Mouse (Mus musculus) forebrain, embryonic 15.5 days (tissue): ENCODE measurements around the gene Ncstn. TPM values are rescaled to one million over a fixed set of nuclear protein-coding genes. Genes with fewer than 3 reads are reported as not detected.

Experiments used
- ATAC-seq: fragments of 200-750 bp; cut with Nextera tagmentation; replicated peaks from 2 replicates; pipeline ENCODE4 v1.8.0; 2017; ENCODE audit warnings: mild to moderate bottlenecking, moderate TSS enrichment, moderate library complexity
- H3K27ac ChIP-seq: fragments of 300-500 bp; sonication (generic); replicated peaks from 2 replicates; pipeline ENCODE4 v1.5.1; 2015; ENCODE audit warnings: mild to moderate bottlenecking, inconsistent platforms
- H3K27me3 ChIP-seq: fragments of 300-500 bp; sonication (generic); 2 replicates; pipeline ENCODE4 v1.6.1; 2015; ENCODE audit warnings: inconsistent platforms
- H3K36me3 ChIP-seq: fragments of 300-500 bp; sonication (generic); 2 replicates; pipeline ENCODE4 v1.6.1; 2015; ENCODE audit warnings: mild to moderate bottlenecking, inconsistent platforms
- H3K4me1 ChIP-seq: fragments of 300-500 bp; sonication (generic); 2 replicates; pipeline ENCODE4 v1.6.1; 2015; ENCODE audit warnings: inconsistent platforms
- H3K4me2 ChIP-seq: fragments of 300-500 bp; sonication (generic); replicated peaks from 2 replicates; pipeline ENCODE4 v1.6.1; 2015; ENCODE audit warnings: mild to moderate bottlenecking, inconsistent platforms
- H3K4me3 ChIP-seq: fragments of 300-500 bp; sonication (generic); 2 replicates; pipeline ENCODE4 v1.5.1; 2015; ENCODE audit warnings: mild to moderate bottlenecking, inconsistent platforms
- H3K9ac ChIP-seq: fragments of 300-500 bp; sonication (generic); replicated peaks from 2 replicates; pipeline ENCODE4 v1.6.1; 2015; ENCODE audit warnings: mild to moderate bottlenecking, inconsistent platforms
- H3K9me3 ChIP-seq: fragments of 300-500 bp; sonication (generic); 2 replicates; pipeline ENCODE4 v1.6.1; 2016; ENCODE audit warnings: inconsistent platforms
- WGBS: fragments of 180-500 bp; shearing (Covaris S2); methylation state at CpG from one replicate; pipeline ENCODE4 v1.1.7; 2015; ENCODE audit warnings: mixed read lengths; 5-methylcytosine and 5-hydroxymethylcytosine counted together
- polyA plus RNA-seq: library from polyadenylated mRNA; unstranded; fragments of >200 nt; fragmentation: Nextera tagmentation; extraction: Ambion mirVana; gene quantifications from 2 replicates; pipeline ENCODE4 v1.2.1, GENCODE M21; 2015

Ncstn gene
- polyA plus RNA-seq, 1 experiment from 2014 or later = 104 TPM

DNA sequence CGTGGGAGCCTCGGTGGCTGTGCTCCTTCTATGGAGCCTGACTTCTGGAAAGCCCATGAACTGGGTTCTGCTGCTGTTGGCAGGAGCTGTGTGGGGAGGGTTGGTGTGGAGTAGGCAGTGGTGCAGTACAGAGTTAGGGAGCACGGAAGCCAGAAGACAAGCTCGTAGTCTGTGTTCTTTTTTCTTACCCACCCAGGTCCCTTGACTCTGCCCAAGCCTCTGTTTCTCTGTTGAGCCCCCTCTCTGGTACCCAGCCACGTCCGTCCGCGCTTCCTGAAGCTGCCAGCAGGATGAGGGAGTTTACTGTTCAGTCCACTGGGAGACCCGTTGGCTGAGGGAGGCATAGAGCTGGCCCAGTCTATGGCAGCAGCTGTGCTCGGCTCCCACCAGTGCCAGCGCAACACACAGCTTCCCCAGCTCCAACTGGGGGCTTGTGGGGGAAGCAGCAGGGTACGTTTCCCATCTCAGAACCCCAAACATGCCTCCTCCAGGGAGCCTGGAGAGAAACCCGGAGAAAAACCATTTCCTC lies 17.9 kb downstream of the Ncstn start:
- Histone ChIP-seq H3K27me3 (no peaks in the 10 kb centered on the region), H3K9me3 (no peaks in the 10 kb centered on the region), H3K4me2 (no peak overlapping the region), H3K4me1 (peaks cover 22% of the 10 kb centered on the region), H3K4me3 (no peak overlapping the region), H3K36me3 (peaks cover 51% of the 10 kb centered on the region), H3K27ac (peak overlapping the region; percentile 49), H3K9ac (no peak overlapping the region)
- peak; percentile 53 for ATAC-seq
- 63% methylated on average over 13 of the region's 13 CpGs for WGBS

DNA sequence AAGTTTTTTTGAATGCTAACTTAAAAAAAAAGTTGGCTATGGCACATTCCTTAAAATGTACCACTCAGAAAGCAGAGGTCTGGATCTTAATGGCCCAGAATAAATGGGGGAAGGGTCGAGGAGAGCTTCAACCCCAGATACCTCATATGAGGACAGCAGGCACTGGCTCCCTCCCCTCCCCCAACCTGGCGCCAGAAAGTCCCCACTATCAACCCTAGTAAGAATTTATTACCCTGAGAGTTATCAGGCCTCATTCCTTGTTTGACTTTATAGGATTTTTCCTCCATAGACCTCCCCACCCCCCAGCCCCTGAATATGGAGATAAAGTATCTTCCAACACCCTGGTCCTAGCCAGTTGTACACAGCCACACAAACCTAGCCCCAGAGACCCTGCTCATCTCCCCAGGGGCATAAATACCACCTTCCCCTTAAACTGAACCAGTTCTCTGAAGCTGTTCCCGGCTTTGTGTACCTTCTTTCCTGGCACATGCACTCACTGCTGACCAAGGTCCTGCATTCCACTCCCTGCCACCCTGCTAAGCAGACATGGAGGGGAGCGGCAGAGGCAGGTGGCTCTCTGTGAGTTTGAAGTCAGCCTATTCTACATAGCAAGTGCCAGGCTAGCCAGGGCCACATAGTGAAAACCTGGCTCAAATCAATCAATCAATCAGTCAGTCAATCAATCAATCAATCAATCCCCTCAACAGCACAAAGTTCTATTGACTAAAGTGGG lies 19.1 kb downstream of the Ncstn start:
- no peak overlapping the region for H3K4me3 ChIP-seq
- peaks cover 39% of the 10 kb centered on the region for H3K36me3 ChIP-seq
- peaks cover 32% of the 10 kb centered on the region for H3K4me1 ChIP-seq
- WGBS = 62% methylated on average over 4 of the region's 4 CpGs
- H3K27ac ChIP-seq = no peak overlapping the region
- no peak overlapping the region for H3K4me2 ChIP-seq
- no peaks in the 10 kb centered on the region for H3K9me3 ChIP-seq
- no peak for ATAC-seq
- no peaks in the 10 kb centered on the region for H3K27me3 ChIP-seq
- H3K9ac ChIP-seq = no peak overlapping the region

DNA sequence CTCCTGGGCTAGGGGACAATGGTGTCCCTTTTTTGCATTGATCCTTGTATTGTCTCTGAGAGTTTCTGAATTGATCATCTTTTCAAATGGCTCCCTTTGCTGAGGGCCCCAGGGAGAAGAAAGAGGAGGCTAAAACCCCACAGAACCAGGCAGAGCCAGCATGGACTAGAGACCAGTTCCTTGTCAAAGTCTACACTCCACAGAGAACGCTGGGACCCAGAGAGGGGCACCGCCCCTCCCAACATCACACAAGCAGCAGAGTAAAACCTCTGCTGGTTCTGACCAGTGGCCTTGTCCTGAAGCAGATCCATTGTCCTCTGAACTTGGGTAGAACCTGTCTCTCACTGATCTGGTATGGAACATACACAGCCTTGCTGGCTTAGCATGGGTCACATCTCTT lies 20.5 kb downstream of the Ncstn start:
- Histone ChIP-seq H3K27ac (no peak overlapping the region), H3K4me1 (peaks cover 46% of the 10 kb centered on the region)
- no peak for ATAC-seq

DNA sequence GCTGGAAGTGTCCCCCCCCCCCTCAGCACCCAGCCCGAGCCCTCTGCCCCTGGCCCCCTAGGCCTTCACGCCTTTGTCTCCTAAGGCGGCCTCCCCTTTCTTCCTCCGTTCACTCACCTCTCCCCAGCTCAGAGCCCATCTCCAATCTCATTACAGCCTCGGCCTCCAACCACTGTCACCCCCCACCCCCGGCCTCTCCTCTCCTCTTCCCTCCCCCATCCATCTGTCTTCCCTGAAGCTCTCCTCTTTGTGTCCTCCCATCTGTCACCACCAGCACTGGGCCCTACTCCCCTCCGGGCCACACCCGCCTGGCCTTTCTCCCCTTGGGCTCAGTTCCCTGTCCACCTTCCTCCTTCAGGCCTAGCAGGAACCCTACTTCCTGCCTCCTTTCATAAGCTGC lies 21.4 kb downstream of the Ncstn start:
- Histone ChIP-seq H3K36me3 (peaks cover 16% of the 10 kb centered on the region), H3K4me1 (peaks cover 55% of the 10 kb centered on the region), H3K27me3 (no peaks in the 10 kb centered on the region), H3K9ac (no peak overlapping the region), H3K9me3 (no peaks in the 10 kb centered on the region), H3K4me2 (no peak overlapping the region), H3K27ac (peak overlapping the region; percentile 63), H3K4me3 (no peak overlapping the region)
- 23% methylated on average over 8 of the region's 8 CpGs for WGBS
- peak; percentile 13; the same call in 1 of the 2 replicates for ATAC-seq

More for the DNA sequence above, 20.5 kb downstream of the Ncstn start:
- H3K4me2 ChIP-seq = no peak overlapping the region
- WGBS = 78% methylated on average over 2 of the region's 2 CpGs
- H3K9me3 ChIP-seq = no peaks in the 10 kb centered on the region
- H3K4me3 ChIP-seq = no peak overlapping the region
- H3K9ac ChIP-seq = no peak overlapping the region
- H3K36me3 ChIP-seq = peaks cover 25% of the 10 kb centered on the region
- H3K27me3 ChIP-seq = no peaks in the 10 kb centered on the region

DNA sequence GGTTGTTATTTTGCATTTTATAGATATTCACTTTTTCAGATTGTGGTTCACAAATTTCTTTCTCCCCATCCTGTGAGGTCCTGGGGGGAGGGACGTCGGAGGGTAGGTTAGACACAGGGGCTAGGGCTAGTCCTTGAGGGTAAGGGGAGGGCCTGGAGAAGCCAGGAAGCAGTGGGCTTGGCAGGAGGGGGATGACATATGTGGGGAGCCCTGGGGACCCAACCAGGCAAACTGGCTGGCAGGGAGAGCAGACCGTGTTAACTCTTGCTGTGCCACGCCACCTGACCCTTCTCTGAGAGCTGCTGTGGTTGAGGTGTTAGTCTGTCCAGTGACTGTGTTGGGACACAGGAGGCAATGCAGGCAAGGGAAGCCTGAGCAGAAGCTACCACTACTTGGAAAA lies 21.9 kb downstream of the Ncstn start:
- H3K4me1 ChIP-seq = peaks cover 57% of the 10 kb centered on the region
- peak; percentile 33; the same call in 1 of the 2 replicates for ATAC-seq
- H3K9ac ChIP-seq = no peak overlapping the region
- peak overlapping the region; percentile 63 for H3K27ac ChIP-seq
- H3K4me3 ChIP-seq = no peak overlapping the region
- H3K27me3 ChIP-seq = no peaks in the 10 kb centered on the region
- H3K36me3 ChIP-seq = peaks cover 12% of the 10 kb centered on the region; the same call in 1 of the 2 replicates
- no peak overlapping the region for H3K4me2 ChIP-seq
- WGBS = 34% methylated on average over 4 of the region's 4 CpGs
- no peaks in the 10 kb centered on the region for H3K9me3 ChIP-seq

DNA sequence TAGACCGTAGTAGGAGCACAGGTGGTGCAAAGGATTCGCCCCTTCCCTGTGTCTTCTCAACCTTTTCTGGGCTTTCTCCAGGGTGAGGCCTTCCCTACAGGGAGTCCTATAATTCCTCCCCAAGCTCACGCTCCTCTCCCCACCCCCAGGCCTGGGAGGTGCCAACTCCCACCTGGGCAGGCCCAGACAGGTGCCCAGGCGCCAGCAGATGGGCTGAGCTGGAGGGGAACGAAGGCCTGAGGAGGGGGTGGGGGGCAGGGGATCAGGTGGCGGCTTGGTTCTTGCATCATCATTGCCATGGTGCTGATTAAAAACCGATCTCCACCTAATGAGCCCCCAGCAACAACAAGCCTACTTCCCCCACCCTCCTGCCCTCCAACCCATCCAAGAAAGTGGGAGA lies 23.7 kb downstream of the Ncstn start:
- Histone ChIP-seq H3K36me3 (no peaks in the 10 kb centered on the region), H3K9me3 (no peaks in the 10 kb centered on the region), H3K27ac (peak overlapping the region; percentile 74), H3K4me3 (no peak overlapping the region), H3K4me1 (peaks cover 56% of the 10 kb centered on the region), H3K9ac (no peak overlapping the region), H3K27me3 (0 out of 2 replicates have a peak, but pooled peaks cover 2% of the 10 kb centered on the region), H3K4me2 (no peak overlapping the region)
- WGBS = 49% methylated on average over 7 of the region's 7 CpGs
- ATAC-seq = no peak

DNA sequence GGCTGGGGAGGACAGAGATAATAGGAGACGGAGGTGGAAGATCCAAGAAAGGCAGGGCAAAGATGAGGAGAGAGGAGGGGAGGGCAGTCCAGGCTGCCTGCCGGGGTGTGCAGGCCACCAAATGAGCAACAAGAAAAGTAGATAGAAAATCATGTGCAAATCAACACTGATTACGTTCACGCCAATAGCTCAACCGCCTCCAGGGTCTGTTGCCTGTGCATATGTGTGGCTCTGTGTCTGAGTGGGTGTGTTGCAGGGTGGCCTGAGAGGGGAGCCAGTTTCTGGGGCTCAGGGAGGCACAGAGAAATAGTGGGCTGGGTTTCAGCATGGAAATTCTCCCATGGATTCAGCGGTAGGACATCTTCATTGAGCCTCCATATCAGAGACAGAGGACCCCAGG lies 24.3 kb downstream of the Ncstn start:
- Histone ChIP-seq H3K4me2 (no peak overlapping the region), H3K27me3 (0 out of 2 replicates have a peak, but pooled peaks cover 7% of the 10 kb centered on the region), H3K4me3 (no peak overlapping the region), H3K9ac (no peak overlapping the region), H3K4me1 (peaks cover 62% of the 10 kb centered on the region), H3K27ac (peak overlapping the region; percentile 74), H3K36me3 (no peaks in the 10 kb centered on the region), H3K9me3 (no peaks in the 10 kb centered on the region)
- 45% methylated on average over 6 of the region's 6 CpGs for WGBS
- ATAC-seq = no peak

DNA sequence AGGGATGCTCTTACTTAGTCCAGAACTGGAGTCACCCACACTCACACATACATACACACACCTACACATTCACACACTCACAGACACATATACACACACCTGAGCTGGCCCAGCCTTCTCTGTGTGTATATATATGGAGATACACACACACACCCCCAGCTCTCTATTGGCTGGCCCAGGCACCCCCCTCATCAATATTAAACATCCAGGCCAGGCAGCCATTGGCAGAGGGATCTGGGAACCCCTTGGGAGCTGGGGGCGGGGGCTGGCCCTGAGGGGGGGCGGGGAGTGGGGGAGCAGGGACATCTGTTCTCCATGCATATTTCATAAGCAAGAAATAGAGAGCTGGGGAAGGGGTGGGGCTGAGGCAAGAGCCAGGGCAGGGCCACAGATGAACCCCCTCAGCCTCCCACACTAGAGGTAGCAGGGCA lies 25.1 kb downstream of the Ncstn start, which contains the start of gene Nhlh1:
Gene Nhlh1, minus strand, starts transcription at position 83 of the 431 bp plus-strand sequence.
- Histone ChIP-seq H3K4me2 (peak within 1 kb of the TSS; percentile 37), H3K36me3 (no peaks in the 10 kb centered on the region), H3K27ac (peak within 1 kb of the TSS; percentile 74), H3K9me3 (no peaks in the 10 kb centered on the region), H3K4me3 (peak within 1 kb of the TSS; percentile 30), H3K4me1 (peaks cover 67% of the 10 kb centered on the region), H3K9ac (peak within 1 kb of the TSS; percentile 22; the same call in 1 of the 2 replicates), H3K27me3 (0 out of 2 replicates have a peak, but pooled peaks cover 7% of the 10 kb centered on the region)
- ATAC-seq = peak; percentile 79
- WGBS = 11% methylated on average over 2 of the region's 2 CpGs

DNA sequence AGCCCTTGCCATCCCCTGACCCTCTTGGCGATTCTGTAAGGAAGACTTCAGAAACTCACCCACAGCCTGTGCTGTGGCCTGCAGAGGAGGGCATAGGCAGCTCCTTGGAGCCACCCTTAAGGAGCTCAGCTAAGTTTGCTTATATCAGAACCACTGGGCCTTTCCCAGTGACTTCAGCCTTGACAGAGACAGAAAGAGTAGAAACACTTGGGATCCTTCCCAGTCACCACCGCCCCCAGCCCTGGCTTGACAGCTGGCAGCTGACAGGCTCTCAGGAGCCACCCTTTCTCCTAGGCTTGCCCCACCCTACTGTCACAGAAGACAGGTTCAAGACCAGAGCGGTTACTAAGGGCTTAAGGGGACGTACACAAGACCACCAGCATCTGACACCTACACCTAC lies 26.3 kb downstream of the Ncstn start:
- H3K9me3 ChIP-seq = no peaks in the 10 kb centered on the region
- H3K36me3 ChIP-seq = no peaks in the 10 kb centered on the region
- H3K4me1 ChIP-seq = peaks cover 64% of the 10 kb centered on the region
- peak overlapping the region; percentile 37 for H3K4me2 ChIP-seq
- no peak for ATAC-seq
- WGBS = 58% methylated on average over 4 of the region's 4 CpGs
- H3K27ac ChIP-seq = no peak overlapping the region
- H3K27me3 ChIP-seq = 0 out of 2 replicates have a peak, but pooled peaks cover 7% of the 10 kb centered on the region
- peak overlapping the region; percentile 30 for H3K4me3 ChIP-seq
- no peak overlapping the region for H3K9ac ChIP-seq

DNA sequence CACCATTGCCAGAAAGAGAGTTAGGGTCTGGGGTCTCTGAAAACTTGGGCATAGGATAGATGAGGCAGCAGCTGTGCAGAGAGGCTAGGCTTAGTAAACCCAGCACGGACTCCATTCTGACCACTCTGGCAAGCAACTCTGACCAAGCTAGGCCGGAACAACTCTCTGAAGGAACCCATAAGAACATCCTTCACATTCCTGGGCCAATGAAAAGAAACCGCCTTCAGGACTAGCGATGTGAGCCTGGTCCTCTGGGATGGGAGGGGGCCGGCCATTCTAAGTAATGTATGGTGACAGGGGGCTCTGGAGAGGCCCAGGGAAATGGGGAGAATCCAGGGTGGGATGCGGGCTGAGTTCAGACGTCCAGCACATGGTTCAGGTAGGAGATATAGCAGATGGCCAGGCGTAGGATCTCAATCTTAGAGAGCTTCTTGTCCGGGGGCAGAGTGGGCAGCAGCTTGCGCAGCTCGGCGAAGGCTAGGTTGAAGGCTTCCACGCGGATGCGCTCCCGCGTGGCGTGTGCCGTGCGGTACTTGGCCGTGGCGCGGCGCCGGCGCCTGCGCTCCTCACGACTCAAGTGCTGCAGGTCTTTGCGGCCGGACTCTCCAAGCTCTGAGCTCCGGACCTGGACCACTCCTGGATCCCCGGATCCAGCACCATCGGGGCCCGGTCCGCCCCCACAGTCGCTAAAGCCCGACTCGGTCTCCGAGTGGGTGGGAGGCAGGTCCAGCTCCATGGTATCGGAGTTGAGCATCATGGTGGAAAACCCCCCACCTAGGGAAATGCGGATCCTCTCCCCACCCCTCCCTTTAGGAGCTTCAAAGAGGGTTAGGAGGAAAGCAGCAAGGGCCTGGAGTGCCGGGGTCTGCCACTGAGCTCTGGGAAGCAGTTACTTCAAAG lies 28.8 kb downstream of the Ncstn start:
- Histone ChIP-seq H3K4me1 (peaks cover 57% of the 10 kb centered on the region), H3K4me3 (peak overlapping the region; percentile 45), H3K9me3 (no peaks in the 10 kb centered on the region), H3K27ac (no peak overlapping the region), H3K9ac (peak overlapping the region; percentile 56), H3K36me3 (no peaks in the 10 kb centered on the region), H3K4me2 (peak overlapping the region; percentile 66), H3K27me3 (0 out of 2 replicates have a peak, but pooled peaks cover 7% of the 10 kb centered on the region)
- ATAC-seq = no peak
- 4% methylated on average over 42 of the region's 42 CpGs for WGBS

DNA sequence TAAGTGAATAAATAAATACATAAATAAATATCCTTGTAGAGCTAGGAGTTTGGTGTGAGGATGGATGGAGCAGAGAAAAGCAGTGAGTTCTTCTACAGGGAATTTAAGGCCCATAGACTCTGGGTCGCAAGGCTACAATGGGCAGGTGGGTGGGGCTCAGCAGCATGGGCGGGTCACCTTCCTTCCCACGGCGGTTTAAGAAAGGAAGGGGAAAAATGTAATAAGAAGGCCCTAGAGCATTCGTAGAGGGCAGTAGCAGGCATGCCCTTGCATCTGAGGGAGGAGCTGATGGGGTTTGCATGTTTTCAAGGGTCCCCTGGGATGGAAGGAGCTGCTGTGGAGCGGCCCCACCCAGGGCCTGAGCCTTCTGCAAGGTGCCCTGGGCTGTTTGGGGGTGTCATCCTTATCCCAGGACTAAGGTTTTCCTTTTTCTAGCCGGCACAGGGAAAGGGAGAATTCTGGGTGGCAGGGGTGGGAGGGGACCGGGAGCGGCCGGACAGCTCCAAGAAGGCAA lies 29.8 kb downstream of the Ncstn start:
- H3K9ac ChIP-seq = no peak overlapping the region
- no peak for ATAC-seq
- 21% methylated on average over 10 of the region's 10 CpGs for WGBS
- no peak overlapping the region for H3K27ac ChIP-seq
- H3K9me3 ChIP-seq = no peaks in the 10 kb centered on the region
- 0 out of 2 replicates have a peak overlapping the region, but pooled peaks have one; percentile 66 for H3K4me2 ChIP-seq
- H3K27me3 ChIP-seq = 0 out of 2 replicates have a peak, but pooled peaks cover 7% of the 10 kb centered on the region
- no peaks in the 10 kb centered on the region for H3K36me3 ChIP-seq
- peak overlapping the region; percentile 45; the same call in 1 of the 2 replicates for H3K4me3 ChIP-seq
- H3K4me1 ChIP-seq = peaks cover 57% of the 10 kb centered on the region
